Mouse (Mus musculus) stomach, embryonic 14.5 days (tissue): Measurements from ENCODE around the gene Arfgap2. TPM values are rescaled to one million over a fixed set of nuclear protein-coding genes. Genes with fewer than 3 reads are reported as not detected.

Experiments used
- ATAC-seq: fragments of 200-750 bp; cut with Nextera tagmentation; 2 replicates; pipeline ENCODE4 v1.8.0; 2017; ENCODE audit warnings: low read depth, moderate TSS enrichment; ENCODE audit not compliant: insufficient number of reproducible peaks, insufficient read depth, low FRiP score
- H3K27ac ChIP-seq: fragments of 300-500 bp; sonication (generic); 2 replicates; pipeline ENCODE4 v1.5.1; 2014; ENCODE audit warnings: mild to moderate bottlenecking, low read length, moderate library complexity, mixed read lengths
- H3K27me3 ChIP-seq: fragments of 300-500 bp; sonication (generic); 2 replicates; pipeline ENCODE4 v1.6.1; 2014; ENCODE audit warnings: low read length, control low read depth, mixed read lengths; ENCODE audit not compliant: control insufficient read depth, insufficient read depth
- H3K36me3 ChIP-seq: fragments of 300-500 bp; sonication (generic); 2 replicates; pipeline ENCODE4 v1.6.1; 2014; ENCODE audit warnings: mild to moderate bottlenecking, control low read depth, low read length, moderate library complexity, mixed read lengths; ENCODE audit not compliant: control insufficient read depth, insufficient read depth
- H3K4me1 ChIP-seq: fragments of 300-500 bp; sonication (generic); 2 replicates; pipeline ENCODE4 v1.6.1; 2014; ENCODE audit warnings: low read length, control low read depth, mixed read lengths; ENCODE audit not compliant: control insufficient read depth, insufficient read depth
- H3K4me2 ChIP-seq: fragments of 300-500 bp; sonication (generic); replicated peaks from 2 replicates; pipeline ENCODE4 v1.6.1; 2014; ENCODE audit warnings: low read depth, low read length, control low read depth
- H3K4me3 ChIP-seq: fragments of 300-500 bp; sonication (generic); 2 replicates; pipeline ENCODE4 v1.5.1; 2014; ENCODE audit warnings: low read depth, low read length, control low read depth
- H3K9ac ChIP-seq: fragments of 300-500 bp; sonication (generic); replicated peaks from 2 replicates; pipeline ENCODE4 v1.6.1; 2014; ENCODE audit warnings: low read depth, mild to moderate bottlenecking, control low read depth, low read length, moderate library complexity, mixed read lengths
- H3K9me3 ChIP-seq: fragments of 300-500 bp; sonication (generic); 2 replicates; pipeline ENCODE4 v1.6.1; 2016; ENCODE audit warnings: low read depth, low read length, control low read depth; ENCODE audit not compliant: control insufficient read depth
- WGBS: fragments of 180-500 bp; shearing (Covaris S2); extraction: QIAGEN DNeasy Blood & Tissue Kit; methylation state at CpG from one replicate; pipeline ENCODE4 v1.1.7; 2014; 5-methylcytosine and 5-hydroxymethylcytosine counted together
- polyA plus RNA-seq: library from polyadenylated mRNA; unstranded; fragments of >200 nt; fragmentation: Nextera tagmentation; extraction: Ambion mirVana; gene quantifications from 2 replicates; pipeline ENCODE4 v1.2.1, GENCODE M21; 2014

The Arfgap2 gene
- polyA plus RNA-seq, 1 experiment from 2014 or later: 65.1 TPM

DNA sequence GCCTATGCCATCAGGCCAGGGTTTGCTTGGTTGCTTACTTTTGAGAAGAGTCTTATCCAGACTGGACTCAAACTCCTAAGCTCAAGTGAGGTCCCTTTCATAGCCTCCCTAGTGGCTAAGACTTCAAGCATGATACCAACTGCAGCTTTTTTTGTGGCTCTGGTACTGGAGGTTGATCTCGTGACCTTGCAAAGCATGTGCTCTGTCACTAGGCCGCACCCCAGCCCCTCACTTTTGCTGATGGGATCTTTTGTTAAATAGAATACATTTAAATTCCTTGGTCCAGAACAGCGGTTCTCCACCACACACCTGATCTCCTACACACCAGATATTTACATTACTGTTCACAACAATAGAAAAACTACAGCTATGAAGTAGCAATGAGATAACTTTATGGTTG lies 29.5 kb downstream of the Arfgap2 start:
- H3K9ac ChIP-seq: no peak overlapping the region
- ATAC-seq: no peak
- no peak overlapping the region for H3K27ac ChIP-seq
- H3K36me3 ChIP-seq: no peaks in the 10 kb centered on the region
- H3K4me3 ChIP-seq: no peak overlapping the region
- H3K9me3 ChIP-seq: no peaks in the 10 kb centered on the region
- no peak overlapping the region for H3K4me2 ChIP-seq
- no peaks in the 10 kb centered on the region for H3K27me3 ChIP-seq
- WGBS: 81% methylated on average over 3 of the region's 3 CpGs
- no peaks in the 10 kb centered on the region for H3K4me1 ChIP-seq

DNA sequence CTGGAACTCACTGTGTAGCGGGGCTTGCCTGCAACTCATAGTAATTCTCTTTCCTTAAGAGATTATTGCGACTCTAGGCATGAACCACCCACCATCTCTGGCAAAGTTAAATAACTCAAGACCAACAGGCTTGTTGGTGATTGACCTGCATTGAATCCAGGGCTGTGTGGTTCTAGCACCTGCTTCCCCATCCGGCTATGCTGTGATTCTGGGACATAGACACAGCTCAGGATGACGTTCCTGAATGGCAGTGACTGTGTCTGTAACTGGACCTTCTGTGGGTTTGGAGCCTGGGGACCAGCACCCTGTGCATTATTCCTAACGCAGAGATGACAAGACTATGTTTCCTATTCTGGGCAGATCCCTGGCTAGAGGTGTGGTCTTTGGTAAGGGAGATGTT lies 31.1 kb downstream of the Arfgap2 start:
- no peak for ATAC-seq
- Histone ChIP-seq H3K4me1 (no peaks in the 10 kb centered on the region), H3K27ac (no peak overlapping the region), H3K36me3 (no peaks in the 10 kb centered on the region), H3K4me2 (no peak overlapping the region), H3K9ac (no peak overlapping the region), H3K4me3 (no peak overlapping the region), H3K27me3 (no peaks in the 10 kb centered on the region), H3K9me3 (no peaks in the 10 kb centered on the region)
- 86% methylated on average over 5 of the region's 5 CpGs for WGBS

DNA sequence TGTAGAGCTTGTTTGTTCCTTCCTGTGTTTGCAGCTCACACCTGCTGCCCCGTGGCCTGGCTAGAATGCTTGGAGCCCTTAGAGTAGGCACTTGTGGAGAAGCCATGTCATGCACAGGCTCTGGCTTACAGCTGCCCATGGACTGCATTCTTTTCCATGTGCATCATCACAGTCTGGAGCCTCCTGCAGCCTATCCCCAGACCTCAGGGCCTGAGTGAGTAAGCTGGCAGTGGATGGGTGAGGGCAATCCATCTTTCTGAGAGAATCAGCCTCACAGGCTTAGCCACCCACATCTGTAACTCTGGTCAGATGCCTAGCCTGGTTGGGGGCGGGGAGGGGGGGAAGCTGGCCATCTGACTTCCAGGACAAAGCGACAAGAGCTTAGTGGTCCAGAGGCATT lies 34.4 kb downstream of the Arfgap2 start:
- H3K4me3 ChIP-seq: no peak overlapping the region
- WGBS: 39% methylated on average over 3 of the region's 3 CpGs
- no peaks in the 10 kb centered on the region for H3K9me3 ChIP-seq
- H3K4me2 ChIP-seq: no peak overlapping the region
- no peaks in the 10 kb centered on the region for H3K36me3 ChIP-seq
- no peak overlapping the region for H3K9ac ChIP-seq
- no peak overlapping the region for H3K27ac ChIP-seq
- no peaks in the 10 kb centered on the region for H3K27me3 ChIP-seq
- ATAC-seq: no peak
- H3K4me1 ChIP-seq: no peaks in the 10 kb centered on the region

DNA sequence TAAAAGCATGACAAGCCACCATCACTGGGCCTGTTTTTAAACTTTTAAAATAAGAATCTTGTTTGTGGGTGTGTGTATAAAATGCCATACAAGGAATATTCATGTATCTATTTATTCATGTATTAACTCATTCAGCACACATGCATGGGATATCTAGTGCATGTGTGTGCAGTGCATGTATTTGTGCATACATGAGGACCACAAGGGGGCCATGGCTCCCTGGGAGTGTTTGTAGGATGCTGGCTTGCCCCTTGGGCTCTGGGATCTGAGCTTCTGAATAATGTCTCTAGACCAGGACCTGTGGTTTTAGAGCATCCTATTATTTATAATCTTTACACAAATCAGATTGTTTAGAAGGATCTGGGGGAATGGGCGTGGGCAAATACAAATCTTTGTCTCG lies 36.0 kb downstream of the Arfgap2 start:
- 90% methylated on average over 2 of the region's 2 CpGs for WGBS
- no peak overlapping the region for H3K4me3 ChIP-seq
- no peaks in the 10 kb centered on the region for H3K27me3 ChIP-seq
- no peaks in the 10 kb centered on the region for H3K9me3 ChIP-seq
- no peak overlapping the region for H3K4me2 ChIP-seq
- no peaks in the 10 kb centered on the region for H3K36me3 ChIP-seq
- no peak overlapping the region for H3K9ac ChIP-seq
- no peaks in the 10 kb centered on the region for H3K4me1 ChIP-seq
- no peak for ATAC-seq
- H3K27ac ChIP-seq: no peak overlapping the region

DNA sequence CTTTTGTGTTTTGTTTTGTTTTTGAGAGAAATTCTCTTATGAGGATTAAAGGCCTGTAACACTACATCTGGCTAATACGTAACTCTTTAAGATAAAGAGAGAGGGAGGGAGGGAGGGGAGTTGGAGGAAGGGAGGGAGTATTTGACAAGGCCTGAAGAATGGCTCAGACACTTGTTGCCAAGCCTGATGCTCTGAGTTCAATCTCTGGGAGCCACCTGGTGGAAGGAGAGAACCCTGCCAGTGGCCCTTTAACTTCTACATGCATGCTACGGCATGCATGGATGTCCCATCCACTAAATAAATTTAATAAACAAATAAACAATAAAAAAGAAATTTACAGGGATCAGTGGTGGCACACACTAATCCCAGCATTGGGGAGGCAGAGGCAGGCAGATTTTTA lies 37.1 kb downstream of the Arfgap2 start:
- H3K36me3 ChIP-seq: no peaks in the 10 kb centered on the region
- H3K9ac ChIP-seq: no peak overlapping the region
- no peaks in the 10 kb centered on the region for H3K9me3 ChIP-seq
- H3K27ac ChIP-seq: no peak overlapping the region
- H3K4me2 ChIP-seq: no peak overlapping the region
- WGBS: 53% methylated on average over 2 of the region's 2 CpGs
- H3K27me3 ChIP-seq: no peaks in the 10 kb centered on the region
- no peaks in the 10 kb centered on the region for H3K4me1 ChIP-seq
- no peak overlapping the region for H3K4me3 ChIP-seq
- ATAC-seq: no peak

DNA sequence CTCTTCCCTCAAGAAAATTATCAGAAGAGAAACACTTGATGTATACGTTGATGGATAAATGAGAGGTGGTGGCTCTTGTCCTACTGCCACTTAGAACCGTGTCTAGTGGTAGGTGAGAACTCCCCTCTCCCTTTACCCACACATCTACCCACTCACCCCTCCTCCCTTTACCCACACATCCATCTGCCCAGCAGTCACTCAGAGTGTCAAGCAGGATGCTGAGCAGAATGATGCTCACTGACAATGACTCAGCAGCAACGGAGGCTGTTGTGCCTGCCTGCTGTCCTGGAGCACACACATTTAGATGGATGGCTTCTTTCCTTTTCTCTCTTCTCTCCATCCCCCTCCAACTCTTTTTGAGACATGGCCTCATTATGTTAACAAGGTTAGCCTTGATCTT lies 38.1 kb downstream of the Arfgap2 start:
- Histone ChIP-seq H3K27ac (no peak overlapping the region), H3K4me1 (no peaks in the 10 kb centered on the region), H3K9ac (no peak overlapping the region), H3K4me3 (no peak overlapping the region), H3K4me2 (no peak overlapping the region), H3K36me3 (no peaks in the 10 kb centered on the region), H3K27me3 (no peaks in the 10 kb centered on the region), H3K9me3 (no peaks in the 10 kb centered on the region)
- ATAC-seq: no peak
- WGBS: 58% methylated on average over 3 of the region's 3 CpGs

DNA sequence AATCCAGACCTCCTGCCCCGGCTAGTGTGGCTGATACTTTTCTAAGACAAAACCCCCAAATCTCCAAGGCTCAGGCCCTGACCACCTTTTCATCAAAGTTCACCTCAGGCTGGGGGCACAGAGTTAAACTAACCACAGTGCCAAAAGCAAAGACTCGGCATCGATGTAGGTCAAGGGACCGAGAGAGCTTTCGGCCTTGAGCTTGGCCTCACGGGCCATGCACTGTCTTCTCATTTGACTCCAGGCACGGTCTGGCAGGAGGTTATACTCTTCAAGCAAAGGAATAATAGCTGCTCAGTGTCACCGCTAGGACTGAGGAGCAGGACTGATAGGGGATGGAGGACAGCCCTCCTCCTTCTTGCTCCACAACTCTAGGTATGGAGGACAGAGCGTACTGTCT lies 41.2 kb downstream of the Arfgap2 start:
- no peak overlapping the region for H3K4me3 ChIP-seq
- ATAC-seq: no peak
- H3K27ac ChIP-seq: no peak overlapping the region
- H3K9ac ChIP-seq: no peak overlapping the region
- no peak overlapping the region for H3K4me2 ChIP-seq
- H3K9me3 ChIP-seq: no peaks in the 10 kb centered on the region
- WGBS: 92% methylated on average over 9 of the region's 9 CpGs
- H3K36me3 ChIP-seq: no peaks in the 10 kb centered on the region
- H3K27me3 ChIP-seq: no peaks in the 10 kb centered on the region
- 0 out of 2 replicates have a peak, but pooled peaks cover 2% of the 10 kb centered on the region for H3K4me1 ChIP-seq

DNA sequence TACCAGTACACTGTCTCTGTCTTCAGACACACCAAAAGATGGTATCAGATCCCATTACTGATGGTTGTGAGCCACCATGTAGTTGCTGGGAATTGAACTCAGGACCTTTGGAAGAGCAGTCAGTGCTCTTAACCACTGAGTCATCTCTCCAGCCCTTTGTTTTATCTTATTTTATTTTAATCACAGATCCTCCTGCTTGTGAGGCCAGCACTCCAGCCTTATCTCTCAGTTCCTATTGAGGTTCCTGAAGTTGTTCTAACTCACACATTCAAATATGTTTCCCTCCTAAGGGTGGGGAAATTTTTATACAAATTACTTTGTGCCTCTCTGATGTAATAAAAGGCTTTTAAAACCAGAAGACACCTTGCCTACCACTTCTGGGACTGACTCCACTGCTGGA lies 41.8 kb downstream of the Arfgap2 start:
- Histone ChIP-seq H3K27me3 (no peaks in the 10 kb centered on the region), H3K4me3 (no peak overlapping the region), H3K36me3 (no peaks in the 10 kb centered on the region), H3K27ac (no peak overlapping the region), H3K9me3 (no peaks in the 10 kb centered on the region), H3K9ac (no peak overlapping the region), H3K4me2 (no peak overlapping the region), H3K4me1 (0 out of 2 replicates have a peak, but pooled peaks cover 2% of the 10 kb centered on the region)
- no peak for ATAC-seq

DNA sequence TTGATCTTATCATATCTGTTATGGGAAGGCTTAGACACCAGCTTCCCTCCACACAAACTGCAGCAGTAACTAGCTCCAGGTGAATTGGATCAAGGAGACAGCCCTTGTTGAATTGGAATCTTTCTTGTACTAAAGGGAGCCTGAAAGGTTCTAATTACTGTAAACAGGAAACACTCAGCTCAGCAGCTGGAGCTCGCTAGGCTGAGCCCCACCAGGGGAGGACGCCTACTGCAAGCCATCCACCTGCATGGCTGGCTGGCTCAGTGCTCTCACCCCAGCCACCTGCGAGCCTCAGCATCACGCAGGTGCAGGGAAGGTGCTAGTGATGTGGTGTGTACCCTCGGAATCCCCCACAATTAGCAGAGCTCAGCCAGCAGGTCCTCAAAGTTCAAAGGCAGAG lies 43.9 kb downstream of the Arfgap2 start:
- no peaks in the 10 kb centered on the region for H3K36me3 ChIP-seq
- H3K9me3 ChIP-seq: no peaks in the 10 kb centered on the region
- no peak overlapping the region for H3K4me3 ChIP-seq
- 20% methylated on average over 5 of the region's 5 CpGs for WGBS
- H3K9ac ChIP-seq: no peak overlapping the region
- no peak for ATAC-seq
- no peaks in the 10 kb centered on the region for H3K27me3 ChIP-seq
- H3K27ac ChIP-seq: no peak overlapping the region
- H3K4me2 ChIP-seq: no peak overlapping the region
- H3K4me1 ChIP-seq: 0 out of 2 replicates have a peak, but pooled peaks cover 5% of the 10 kb centered on the region
